Mouse (Mus musculus) forebrain, embryonic 13.5 days (tissue): ENCODE data around the gene Asb9. TPM values are rescaled to one million over a fixed set of nuclear protein-coding genes. Genes with fewer than 3 reads are reported as not detected.

Source experiments
- ATAC-seq: fragments of 200-750 bp; cut with Nextera tagmentation; 2 replicates; pipeline ENCODE4 v1.8.0; 2017
- H3K27ac ChIP-seq: fragments of 300-500 bp; sonication (generic); 2 replicates; pipeline ENCODE4 v1.5.1; 2015; ENCODE audit warnings: inconsistent platforms, mild to moderate bottlenecking, moderate library complexity
- H3K27me3 ChIP-seq: fragments of 300-500 bp; sonication (generic); 2 replicates; pipeline ENCODE4 v1.6.1; 2015; ENCODE audit warnings: mild to moderate bottlenecking, inconsistent platforms
- H3K36me3 ChIP-seq: fragments of 300-500 bp; sonication (generic); 2 replicates; pipeline ENCODE4 v1.6.1; 2015; ENCODE audit warnings: mild to moderate bottlenecking, inconsistent platforms; ENCODE audit not compliant: poor library complexity, severe bottlenecking
- H3K4me1 ChIP-seq: fragments of 300-500 bp; sonication (generic); 2 replicates; pipeline ENCODE4 v1.6.1; 2015; ENCODE audit warnings: inconsistent platforms
- H3K4me2 ChIP-seq: fragments of 300-500 bp; sonication (generic); 2 replicates; pipeline ENCODE4 v1.6.1; 2015; ENCODE audit warnings: inconsistent platforms, mild to moderate bottlenecking, moderate library complexity
- H3K4me3 ChIP-seq: fragments of 300-500 bp; sonication (generic); 2 replicates; pipeline ENCODE4 v1.5.1; 2015; ENCODE audit warnings: mild to moderate bottlenecking, inconsistent platforms
- H3K9ac ChIP-seq: fragments of 300-500 bp; sonication (generic); 2 replicates; pipeline ENCODE4 v1.6.1; 2015; ENCODE audit warnings: mild to moderate bottlenecking, inconsistent platforms
- H3K9me3 ChIP-seq: fragments of 300-500 bp; sonication (generic); replicated peaks from 2 replicates; pipeline ENCODE4 v1.6.1; 2016; ENCODE audit warnings: inconsistent platforms
- WGBS: fragments of 180-500 bp; shearing (Covaris S2); methylation state at CpG from one replicate; pipeline ENCODE4 v1.1.7; 2015; 5-methylcytosine and 5-hydroxymethylcytosine counted together
- polyA plus RNA-seq: library from polyadenylated mRNA; unstranded; fragments of >200 nt; fragmentation: Nextera tagmentation; extraction: Ambion mirVana; gene quantifications from 2 replicates; pipeline ENCODE4 v1.2.1, GENCODE M21; 2015

Asb9 gene
- not detected in 2 replicates for polyA plus RNA-seq

GRCm38 (mm10) chrX:164505709-164506498 is at the start of gene Asb9:
Gene Asb9 (plus strand): TSS chrX:164506327.
- Histone ChIP-seq H3K4me2 (no peak within 1 kb of the TSS), H3K9ac (no peak within 1 kb of the TSS), H3K36me3 (no peaks in the 10 kb centered on the region), H3K27me3 (no peaks in the 10 kb centered on the region), H3K4me1 (no peaks in the 10 kb centered on the region), H3K4me3 (no peak within 1 kb of the TSS), H3K27ac (no peak within 1 kb of the TSS), H3K9me3 (no peaks in the 10 kb centered on the region)
- WGBS: 82% methylated on average over 10 of the region's 10 CpGs
- no peak for ATAC-seq

GRCm38 (mm10) chrX:164459205-164459878 is 46.8 kb upstream of the Asb9 start:
- no peaks in the 10 kb centered on the region for H3K36me3 ChIP-seq
- no peak overlapping the region for H3K27ac ChIP-seq
- H3K9ac ChIP-seq: no peak overlapping the region
- H3K4me3 ChIP-seq: no peak overlapping the region
- H3K4me2 ChIP-seq: no peak overlapping the region
- H3K4me1 ChIP-seq: no peaks in the 10 kb centered on the region
- 84% methylated on average over 6 of the region's 6 CpGs for WGBS
- no peaks in the 10 kb centered on the region for H3K9me3 ChIP-seq
- H3K27me3 ChIP-seq: no peaks in the 10 kb centered on the region
- ATAC-seq: no peak

GRCm38 (mm10) chrX:164502258-164502657 is 3.9 kb upstream of the Asb9 start:
- 80% methylated on average over 2 of the region's 2 CpGs for WGBS

GRCm38 (mm10) chrX:164507068-164507467 is 941 bp downstream of the Asb9 start:
- H3K4me3 ChIP-seq: no peak overlapping the region
- WGBS: 77% methylated on average over 4 of the region's 4 CpGs
- H3K4me1 ChIP-seq: no peaks in the 10 kb centered on the region
- H3K27ac ChIP-seq: no peak overlapping the region
- no peak overlapping the region for H3K4me2 ChIP-seq
- H3K36me3 ChIP-seq: no peaks in the 10 kb centered on the region
- H3K9ac ChIP-seq: no peak overlapping the region
- no peaks in the 10 kb centered on the region for H3K9me3 ChIP-seq
- no peak for ATAC-seq
- no peaks in the 10 kb centered on the region for H3K27me3 ChIP-seq

More at GRCm38 (mm10) chrX:164502258-164502657, 3.9 kb upstream of the Asb9 start:
- Histone ChIP-seq H3K4me1 (no peaks in the 10 kb centered on the region), H3K4me3 (no peak overlapping the region), H3K27ac (no peak overlapping the region), H3K36me3 (no peaks in the 10 kb centered on the region), H3K9ac (no peak overlapping the region), H3K9me3 (no peaks in the 10 kb centered on the region), H3K27me3 (no peaks in the 10 kb centered on the region), H3K4me2 (no peak overlapping the region)
- no peak for ATAC-seq

GRCm38 (mm10) chrX:164508728-164509127 is 2.6 kb downstream of the Asb9 start:
- ATAC-seq: no peak
- Histone ChIP-seq H3K4me3 (no peak overlapping the region), H3K36me3 (no peaks in the 10 kb centered on the region), H3K9me3 (no peaks in the 10 kb centered on the region), H3K9ac (no peak overlapping the region), H3K27ac (no peak overlapping the region), H3K27me3 (no peaks in the 10 kb centered on the region), H3K4me2 (no peak overlapping the region), H3K4me1 (no peaks in the 10 kb centered on the region)
- WGBS: 71% methylated on average over 3 of the region's 3 CpGs

- H3K36me3 ChIP-seq: no peaks in the 10 kb centered on the region
- H3K9ac ChIP-seq: no peak overlapping the region
- H3K4me2 ChIP-seq: no peak overlapping the region
- 0 out of 2 replicates have a peak, but pooled peaks cover 3% of the 10 kb centered on the region for H3K27me3 ChIP-seq
- ATAC-seq: no peak
- no peak overlapping the region for H3K27ac ChIP-seq
- H3K4me1 ChIP-seq: no peaks in the 10 kb centered on the region
- H3K4me3 ChIP-seq: no peak overlapping the region
- no peaks in the 10 kb centered on the region for H3K9me3 ChIP-seq
Measured at GRCm38 (mm10) chrX:164522138-164522537, 16.0 kb downstream of the Asb9 start.

- Histone ChIP-seq H3K4me1 (no peaks in the 10 kb centered on the region), H3K9ac (no peak overlapping the region), H3K9me3 (no peaks in the 10 kb centered on the region), H3K4me2 (no peak overlapping the region), H3K27me3 (0 out of 2 replicates have a peak, but pooled peaks cover 3% of the 10 kb centered on the region), H3K27ac (no peak overlapping the region), H3K4me3 (no peak overlapping the region), H3K36me3 (no peaks in the 10 kb centered on the region)
- WGBS: 30% methylated on average over 1 of the region's 1 CpGs
- no peak for ATAC-seq
Measured at GRCm38 (mm10) chrX:164526566-164526965, 20.4 kb downstream of the Asb9 start.

GRCm38 (mm10) chrX:164541436-164542317 is 35.5 kb downstream of the Asb9 start:
- Histone ChIP-seq H3K9ac (no peak overlapping the region), H3K4me1 (no peaks in the 10 kb centered on the region), H3K4me3 (no peak overlapping the region), H3K27ac (no peak overlapping the region), H3K4me2 (no peak overlapping the region), H3K36me3 (no peaks in the 10 kb centered on the region), H3K27me3 (0 out of 2 replicates have a peak, but pooled peaks cover 4% of the 10 kb centered on the region), H3K9me3 (no peaks in the 10 kb centered on the region)
- peak; percentile 45; the same call in 1 of the 2 replicates for ATAC-seq
- 33% methylated on average over 11 of the region's 11 CpGs for WGBS

- H3K4me1 ChIP-seq: no peaks in the 10 kb centered on the region
- H3K4me2 ChIP-seq: no peak overlapping the region
- no peak overlapping the region for H3K4me3 ChIP-seq
- no peaks in the 10 kb centered on the region for H3K27me3 ChIP-seq
- H3K9me3 ChIP-seq: no peaks in the 10 kb centered on the region
- ATAC-seq: no peak
- no peak overlapping the region for H3K27ac ChIP-seq
- WGBS: 43% methylated on average over 1 of the region's 1 CpGs
- H3K9ac ChIP-seq: no peak overlapping the region
- H3K36me3 ChIP-seq: no peaks in the 10 kb centered on the region
Measured at GRCm38 (mm10) chrX:164570195-164570594, 64.1 kb downstream of the Asb9 start.

- Histone ChIP-seq H3K4me1 (no peaks in the 10 kb centered on the region), H3K4me3 (no peak overlapping the region), H3K4me2 (no peak overlapping the region), H3K27me3 (no peaks in the 10 kb centered on the region), H3K9me3 (no peaks in the 10 kb centered on the region), H3K27ac (no peak overlapping the region), H3K36me3 (no peaks in the 10 kb centered on the region), H3K9ac (no peak overlapping the region)
- peak; percentile 38; the same call in 1 of the 2 replicates for ATAC-seq
- WGBS: 48% methylated on average over 3 of the region's 3 CpGs
Measured at GRCm38 (mm10) chrX:164576967-164577366, 70.8 kb downstream of the Asb9 start.
